ENCODE assay signal across 16 mouse cellular contexts in genomic region chr2:62618934-62619341, GRCm38 (mm10). TPM values are rescaled to one million over a fixed set of nuclear protein-coding genes. Genes with fewer than 3 reads are reported as not detected.
A peak's percentile ranks its signal among the peaks of the same experiment; 100 is the strongest.
DNase-seq lines count a peak whose midpoint lies in the region; ATAC-seq and TF ChIP-seq lines count a peak whose summit lies in the region.
"Had no signal": no experiment of that assay in that cellular context is flagged by ENCODE, and none has a peak within 500 bp of the region (broad histone marks: within the 10 kb centered on the region; RNA-seq: fewer than 3 reads in every experiment).

No protein-coding gene starts in this region.

- no peak for TF ChIP-seq POLR2A in thymus, adult 2 months (IDR thresholded peaks at IDR 0.05; ENCODE audit: control insufficient read depth, extremely low read depth, insufficient read depth, low read length, poor library complexity)

- no peaks in the 10 kb centered on the region for H3K9me3 ChIP-seq in G1E (replicated peaks)
- H3K9me3 ChIP-seq in liver, postnatal 0 days (ENCODE audit: low read length), result no peaks in the 10 kb centered on the region
- H3K9me3 ChIP-seq: embryonic facial prominence, embryonic 15.5 days; heart, embryonic 13.5 days; hindbrain, embryonic 12.5 days; midbrain, embryonic 13.5 days had no signal

- no peak overlapping the region for H3K9ac ChIP-seq in liver, postnatal 0 days (replicated peaks)
- H3K9ac ChIP-seq: embryonic facial prominence, embryonic 15.5 days; forebrain, postnatal 0 days; heart, embryonic 13.5 days; hindbrain, embryonic 12.5 days; midbrain, embryonic 13.5 days had no signal

- H3K27me3 ChIP-seq in G1E (ENCODE audit: insufficient read depth, low read length), result no peaks in the 10 kb centered on the region
- no peaks in the 10 kb centered on the region for H3K27me3 ChIP-seq in liver, postnatal 0 days (ENCODE audit: insufficient read depth, low read length)
- H3K27me3 ChIP-seq in thymus, adult 2 months (ENCODE audit: control insufficient read depth, insufficient read depth, low read length), result no peaks in the 10 kb centered on the region
- H3K27me3 ChIP-seq: CH12.LX; embryonic facial prominence, embryonic 15.5 days; heart, embryonic 13.5 days; hindbrain, embryonic 12.5 days; midbrain, embryonic 13.5 days had no signal

- DNase-seq in 416B (ENCODE audit: low read depth), result peak; percentile 75
- DNase-seq in G1E (ENCODE audit: low spot score), result peak; percentile 58
- DNase-seq in liver, postnatal 0 days, result peak; percentile 36
- no peak for DNase-seq in embryo, embryonic 11 days
- DNase-seq in thymus, adult 2 months, result no peak
- DNase-seq in gastrocnemius, postnatal 10 days, result no peak
- DNase-seq: cerebellum, postnatal 14 days; forebrain, postnatal 0 days; kidney, adult 8-10 months; lung, postnatal 36 days had no signal

- H3K4me3 ChIP-seq in G1E (ENCODE audit: low read depth, low read length), result no peak overlapping the region
- no peak overlapping the region for H3K4me3 ChIP-seq in liver, postnatal 0 days (ENCODE audit: low read depth, low read length)
- no peak overlapping the region for H3K4me3 ChIP-seq in thymus, adult 2 months (ENCODE audit: control insufficient read depth, insufficient read depth, low read length)
- H3K4me3 ChIP-seq: embryonic facial prominence, embryonic 15.5 days; heart, embryonic 13.5 days; hindbrain, embryonic 12.5 days; midbrain, embryonic 13.5 days had no signal

- H3K4me1 ChIP-seq in G1E (ENCODE audit: insufficient read depth, low read depth, low read length), result peaks cover 36% of the 10 kb centered on the region
- H3K4me1 ChIP-seq in liver, postnatal 0 days (ENCODE audit: insufficient read depth), result peaks cover 9% of the 10 kb centered on the region
- H3K4me1 ChIP-seq in thymus, adult 2 months (replicated peaks; ENCODE audit: control insufficient read depth, insufficient read depth, low read length), result no peaks in the 10 kb centered on the region
- H3K4me1 ChIP-seq: embryonic facial prominence, embryonic 15.5 days; heart, embryonic 13.5 days; hindbrain, embryonic 12.5 days had no signal

- H3K27ac ChIP-seq in liver, postnatal 0 days (ENCODE audit: low read depth), result peak overlapping the region; percentile 86
- H3K27ac ChIP-seq in thymus, adult 2 months (ENCODE audit: control insufficient read depth, insufficient read depth, low read length), result no peak overlapping the region
- H3K27ac ChIP-seq: embryonic facial prominence, embryonic 15.5 days; heart, embryonic 13.5 days; hindbrain, embryonic 12.5 days; midbrain, embryonic 13.5 days had no signal

- peak; percentile 99 for ATAC-seq in G1E (ENCODE audit: extremely low read depth, insufficient number of reproducible peaks, low FRiP score, poor library complexity, severe bottlenecking)
- ATAC-seq in erythroid progenitor cell, adult 5-6 weeks (replicated peaks; ENCODE audit: low FRiP score, poor library complexity, severe bottlenecking), result peak; percentile 97
- peak; percentile 100 for ATAC-seq in liver, postnatal 0 days
- ATAC-seq: forebrain, postnatal 0 days; midbrain, embryonic 13.5 days had no signal

- no peak for TF ChIP-seq CTCF in G1E (IDR thresholded peaks at IDR 0.05; ENCODE audit: low read depth, low read length)
- no peak for TF ChIP-seq CTCF in liver, postnatal 0 days (IDR thresholded peaks at IDR 0.05; ENCODE audit: low read depth)
- TF ChIP-seq CTCF in thymus, adult 2 months (IDR thresholded peaks at IDR 0.05; ENCODE audit: borderline replicate concordance, control insufficient read depth, extremely low read depth, insufficient read depth, low read length, poor library complexity), result no peak

- 41% methylated on average over 7 of the region's 7 CpGs for WGBS in liver, postnatal 0 days (ENCODE audit: insufficient replicate concordance)
- 84% methylated on average over 7 of the region's 7 CpGs for WGBS in thymus, adult 2 months

- H3K4me2 ChIP-seq in liver, postnatal 0 days (ENCODE audit: low read depth, low read length), result peak overlapping the region; percentile 24; the same call in 1 of the 2 replicates
- H3K4me2 ChIP-seq: embryonic facial prominence, embryonic 15.5 days; heart, embryonic 13.5 days; hindbrain, embryonic 12.5 days; midbrain, embryonic 13.5 days had no signal

- H3K36me3 ChIP-seq in G1E (replicated peaks), result peaks cover 31% of the 10 kb centered on the region
- H3K36me3 ChIP-seq in liver, postnatal 0 days (replicated peaks; ENCODE audit: insufficient read depth, low read length), result peaks cover 22% of the 10 kb centered on the region
- no peaks in the 10 kb centered on the region for H3K36me3 ChIP-seq in thymus, adult 2 months (ENCODE audit: control insufficient read depth, insufficient read depth, low read length)
- H3K36me3 ChIP-seq: embryonic facial prominence, embryonic 15.5 days; heart, embryonic 13.5 days; hindbrain, embryonic 12.5 days; midbrain, embryonic 13.5 days had no signal

- TF ChIP-seq EP300 in liver, postnatal 0 days (IDR thresholded peaks at IDR 0.05; ENCODE audit: low read depth), result peak; percentile 98

RNA-seq across cellular contexts. Expression of gene Ifih1, which starts 27.1 kb away (rescaled TPM):
- total RNA-seq in G1E (2014; fragmentation: Nextera tagmentation) (27.5 and 31.9 TPM in 2 replicates), G1E (2017) (16.1 and 20.8 TPM in 2 replicates)
- 7.0 and 7.2 TPM in 2 replicates for polyA plus RNA-seq in G1E (2012)
- total RNA-seq in erythroid progenitor cell, adult 5-6 weeks (2015; ENCODE audit: low replicate concordance), result 24.3 and 37.1 TPM in 2 replicates
- 28.7 and 38.0 TPM in 2 replicates for total RNA-seq in erythroid progenitor cell, adult 5-6 weeks (2017; ENCODE audit: low replicate concordance)
- polyA plus RNA-seq in liver, postnatal 0 days (2015; fragmentation: Nextera tagmentation; extraction: Ambion mirVana), result 5.9 and 6.2 TPM in 2 replicates
- polyA plus RNA-seq in thymus, adult 2 months (2012; rRNA removed), result 6.1 and 7.3 TPM in 2 replicates
- total RNA-seq in gastrocnemius, postnatal 10 days (2021), result 1 to 10 TPM; 1.8 to 2.4 TPM

RNA-seq across cellular contexts. Expression of gene Fap, which starts 45.1 kb away (rescaled TPM):
- total RNA-seq in G1E (2014; fragmentation: Nextera tagmentation), result not detected in 2 replicates
- total RNA-seq in G1E (2017), result 0.23 TPM in 1 of 2 replicates, not detected in the other
- not detected in 2 replicates for polyA plus RNA-seq in G1E (2012)
- 2.2 and 16.3 TPM in 2 replicates for total RNA-seq in erythroid progenitor cell, adult 5-6 weeks (2015; ENCODE audit: low replicate concordance)
- 4.8 and 11.0 TPM in 2 replicates for total RNA-seq in erythroid progenitor cell, adult 5-6 weeks (2017; ENCODE audit: low replicate concordance)
- polyA plus RNA-seq in liver, postnatal 0 days (2015; fragmentation: Nextera tagmentation; extraction: Ambion mirVana), result 0.15 and 0.20 TPM in 2 replicates
- 0.58 and 0.60 TPM in 2 replicates for polyA plus RNA-seq in thymus, adult 2 months (2012; rRNA removed)
- total RNA-seq in gastrocnemius, postnatal 10 days (2021), result 10 to 100 TPM; 26.5 to 43.1 TPM

RNA-seq across cellular contexts. Expression of gene Gca, which starts 45.1 kb away (rescaled TPM):
- total RNA-seq in G1E (2014; fragmentation: Nextera tagmentation) (32.4 and 38.0 TPM in 2 replicates), G1E (2017) (4.1 and 4.3 TPM in 2 replicates)
- polyA plus RNA-seq in G1E (2012), result 0.56 and 0.90 TPM in 2 replicates
- total RNA-seq in erythroid progenitor cell, adult 5-6 weeks (2015; ENCODE audit: low replicate concordance), result 14.7 and 19.8 TPM in 2 replicates
- 3.5 and 6.9 TPM in 2 replicates for total RNA-seq in erythroid progenitor cell, adult 5-6 weeks (2017; ENCODE audit: low replicate concordance)
- 5.1 and 5.2 TPM in 2 replicates for polyA plus RNA-seq in liver, postnatal 0 days (2015; fragmentation: Nextera tagmentation; extraction: Ambion mirVana)
- 2.0 and 2.2 TPM in 2 replicates for polyA plus RNA-seq in thymus, adult 2 months (2012; rRNA removed)
- 1 to 10 TPM; 2.2 to 3.1 TPM for total RNA-seq in gastrocnemius, postnatal 10 days (2021)

Comparison
In these comparisons a context has a peak if more than half of its experiments do, and no peak if none do; other contexts are left out.
1. DNase-seq: peak in 416B (single experiment), G1E (single experiment) and liver, postnatal 0 days (single experiment); none in embryo, embryonic 11 days (single experiment), thymus, adult 2 months (single experiment) and gastrocnemius, postnatal 10 days (single experiment).
2. RNA of gene Ifih1, which starts 27.1 kb away (total RNA-seq): 24.3 to 38.0 TPM in erythroid progenitor cell, adult 5-6 weeks and 16.1 to 31.9 TPM in G1E; 1.8 to 2.4 TPM in gastrocnemius, postnatal 10 days; every median in the first group is over 4 times any median in the second.
3. Peak in every context shown above with its lines, with median percentiles within 50 percentile points of each other: ATAC-seq.